Mouse (Mus musculus) gastrocnemius, adult 2 months (tissue): ENCODE measurements around the gene Rtl9. TPM values are rescaled to one million over a fixed set of nuclear protein-coding genes. Genes with fewer than 3 reads are reported as not detected.

Source experiments
- DNase-seq: peaks from one replicate; pipeline ENCODE4 v3.0.0; 2022
- H3K27ac ChIP-seq: fragments of 200-600 bp; 2 replicates; pipeline ENCODE4 v1.8.1; 2022; ENCODE audit warnings: mild to moderate bottlenecking
- H3K4me3 ChIP-seq: fragments of 200-600 bp; 2 replicates; pipeline ENCODE4 v1.8.1; 2022; ENCODE audit warnings: mild to moderate bottlenecking, moderate library complexity
- CTCF ChIP-seq: fragments of 200-600 bp; IDR thresholded peaks from 2 replicates; pipeline ENCODE4 v1.8.1; 2022; ENCODE audit warnings: antibody characterized with exemption, mild to moderate bottlenecking, moderate library complexity
- intact Hi-C: fragments of 180-260 bp; cut with DNase I; formaldehyde crosslinking; loops from one replicate; pipeline ENCODE4 v1.15.1; 2025
- long read RNA-seq, 2 experiments: library from polyadenylated mRNA; stranded (forward); transcript quantifications; one replicate each; pipeline ENCODE4 v2.0.0; 2021
- total RNA-seq, 2 experiments: library from RNA; stranded (reverse); gene quantifications; 2 replicates each; pipeline ENCODE4 v1.2.3; 2021

Rtl9 gene
- under 1 TPM; 0.10 to 0.36 TPM for total RNA-seq
- long read RNA-seq, experiment 1, result 0 reads
- long read RNA-seq, experiment 2, result 0 reads

GRCm38 (mm10) chrX:143099044-143099754, at the start of gene Rtl9:
Gene Rtl9 (plus strand): TSS chrX:143099594.
- Histone ChIP-seq H3K4me3 (no peak within 1 kb of the TSS), H3K27ac (no peak within 1 kb of the TSS)
- DNase-seq, result no peak
- intact Hi-C loops, result loop anchor here (10.0 kb wide), 1 partner anchor 566 kb away; no protein-coding TSS in a partner anchor
- TF ChIP-seq CTCF, result peak; percentile 69

DNA sequence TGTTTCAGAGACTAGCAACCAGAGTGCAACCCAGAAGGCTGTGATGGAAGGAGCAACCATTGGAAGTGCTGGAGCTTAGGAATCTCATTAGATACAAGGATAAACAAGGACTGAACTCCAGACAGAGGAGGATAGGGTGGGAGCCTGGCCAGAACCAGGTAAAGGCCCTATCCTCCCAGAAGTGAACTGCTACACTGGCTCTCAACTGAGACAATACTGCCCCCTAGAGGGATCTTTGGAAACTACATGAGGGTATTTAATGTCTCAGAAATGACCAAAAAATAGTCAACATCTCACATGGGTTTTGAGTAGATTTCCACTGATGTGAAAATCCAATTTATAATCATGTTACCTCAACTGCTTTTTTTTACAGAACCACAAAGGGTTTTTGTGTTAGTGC, 47.9 kb upstream of the Rtl9 start:
- no peak for DNase-seq
- Histone ChIP-seq H3K27ac (no peak overlapping the region), H3K4me3 (no peak overlapping the region)
- peak; percentile 76 for TF ChIP-seq CTCF
- intact Hi-C loops, result loop anchor here (2.0 to 10.0 kb wide), 2 partner anchors 231 to 497 kb away; no protein-coding TSS in a partner anchor

- no peak for TF ChIP-seq CTCF
Measured at GRCm38 (mm10) chrX:143051921-143052320, 47.5 kb upstream of the Rtl9 start.

DNA sequence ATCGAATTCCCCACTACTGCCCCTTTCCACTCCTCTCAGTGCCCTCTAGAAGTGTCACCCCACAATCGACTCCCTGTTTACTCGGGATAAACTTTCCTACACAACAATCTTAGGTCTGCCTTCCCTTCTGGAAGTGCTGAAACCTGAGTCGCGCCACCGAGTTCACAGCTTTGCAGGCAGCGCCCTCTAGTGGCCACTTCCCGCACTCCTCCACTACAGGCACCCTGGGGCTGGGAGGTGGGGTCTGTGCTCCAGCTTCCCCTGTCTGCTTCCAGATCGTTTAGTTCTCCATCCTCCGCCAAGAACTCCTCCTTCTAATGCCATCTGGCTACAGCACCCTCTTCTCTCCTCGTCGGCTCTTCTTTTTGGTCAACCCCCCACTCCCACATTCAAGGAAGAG, 40.6 kb upstream of the Rtl9 start:
- intact Hi-C loops, result loop anchor here (10.0 kb wide), 1 partner anchor 504 kb away; no protein-coding TSS in a partner anchor
- H3K4me3 ChIP-seq, result peak overlapping the region; percentile 59
- peak; percentile 82 for DNase-seq
- peak; percentile 90 for TF ChIP-seq CTCF
- peak overlapping the region; percentile 46; the same call in 1 of the 2 replicates for H3K27ac ChIP-seq

More at GRCm38 (mm10) chrX:143051921-143052320, 47.5 kb upstream of the Rtl9 start:
- H3K4me3 ChIP-seq, result no peak overlapping the region
- H3K27ac ChIP-seq, result no peak overlapping the region
- DNase-seq, result no peak
- intact Hi-C loops, result loop anchor here (2.0 to 10.0 kb wide), 2 partner anchors 231 to 497 kb away; no protein-coding TSS in a partner anchor

DNA sequence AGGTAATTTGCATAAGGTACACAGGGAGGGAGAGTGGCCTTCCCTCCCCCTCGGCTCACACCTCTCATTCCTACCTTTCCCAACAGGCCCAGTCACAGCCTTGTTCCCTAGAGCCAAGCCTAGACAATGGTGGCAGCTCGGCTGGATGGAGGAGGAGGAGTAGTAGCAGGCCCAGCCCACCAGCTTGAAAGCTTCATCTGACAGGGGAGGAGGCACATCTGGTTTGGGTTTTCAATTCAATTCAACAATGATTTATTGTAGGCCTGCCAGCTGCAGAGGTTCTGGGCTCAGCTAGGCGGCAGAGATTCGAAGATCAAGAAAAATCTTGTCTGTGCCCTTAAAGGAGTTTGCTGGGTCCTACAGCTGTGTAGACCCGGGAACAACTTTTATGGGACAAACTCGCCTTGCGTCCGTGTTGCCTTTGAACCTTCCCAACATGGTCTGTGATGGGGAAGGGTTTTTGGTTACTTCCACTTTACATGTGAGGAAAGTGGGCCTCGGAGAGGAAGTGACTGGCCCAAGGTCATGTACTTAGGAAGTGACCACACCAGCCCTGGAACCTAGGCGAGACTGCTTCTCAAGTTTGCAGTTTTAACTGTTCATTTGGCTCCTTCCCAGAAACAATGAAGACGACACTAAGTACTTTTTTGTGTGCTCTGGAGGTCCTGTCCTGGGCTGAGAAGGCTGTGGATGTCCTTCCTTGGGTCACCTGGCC, 36.6 kb upstream of the Rtl9 start:
- intact Hi-C loops, result no loop called here
- Histone ChIP-seq H3K27ac (no peak overlapping the region), H3K4me3 (no peak overlapping the region)
- TF ChIP-seq CTCF, result no peak
- DNase-seq, result no peak

- H3K4me3 ChIP-seq, result no peak overlapping the region
- no peak overlapping the region for H3K27ac ChIP-seq
- TF ChIP-seq CTCF, result no peak
- DNase-seq, result peak; percentile 22
- intact Hi-C loops, result no loop called here
Measured at GRCm38 (mm10) chrX:143063780-143064179, 35.6 kb upstream of the Rtl9 start.

GRCm38 (mm10) chrX:143064288-143064687, 35.1 kb upstream of the Rtl9 start:
- H3K27ac ChIP-seq, result no peak overlapping the region
- DNase-seq, result no peak
- no peak for TF ChIP-seq CTCF
- H3K4me3 ChIP-seq, result no peak overlapping the region
- intact Hi-C loops, result no loop called here

GRCm38 (mm10) chrX:143066320-143067114, 32.9 kb upstream of the Rtl9 start:
- H3K4me3 ChIP-seq, result 0 out of 2 replicates have a peak overlapping the region, but pooled peaks have one; percentile 9
- peak overlapping the region; percentile 70 for H3K27ac ChIP-seq
- peak; percentile 69 for DNase-seq
- no peak for TF ChIP-seq CTCF
- intact Hi-C loops, result no loop called here

DNA sequence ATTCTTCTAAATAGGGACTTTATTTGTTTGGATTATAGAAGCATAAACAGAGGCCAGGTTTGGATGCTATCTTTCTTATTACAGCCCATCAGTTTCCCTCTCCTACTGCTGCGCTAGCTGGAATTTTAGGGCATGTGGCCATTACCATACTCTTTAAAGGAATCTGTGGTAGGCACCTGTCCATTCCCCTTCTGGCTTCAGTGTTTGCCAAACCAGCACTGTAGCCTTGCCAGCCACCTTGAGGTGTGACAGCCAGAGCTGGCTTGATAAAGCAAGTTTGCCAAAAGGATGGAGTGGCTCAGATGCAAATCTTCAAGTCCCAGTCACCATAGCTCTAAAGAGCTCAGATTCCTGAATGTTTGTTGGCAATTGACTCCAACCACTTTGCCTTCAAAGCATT, 32.3 kb upstream of the Rtl9 start:
- no peak for TF ChIP-seq CTCF
- H3K27ac ChIP-seq, result peak overlapping the region; percentile 70
- DNase-seq, result peak; percentile 25
- H3K4me3 ChIP-seq, result no peak overlapping the region; the same call in 1 of the 2 replicates
- intact Hi-C loops, result no loop called here

DNA sequence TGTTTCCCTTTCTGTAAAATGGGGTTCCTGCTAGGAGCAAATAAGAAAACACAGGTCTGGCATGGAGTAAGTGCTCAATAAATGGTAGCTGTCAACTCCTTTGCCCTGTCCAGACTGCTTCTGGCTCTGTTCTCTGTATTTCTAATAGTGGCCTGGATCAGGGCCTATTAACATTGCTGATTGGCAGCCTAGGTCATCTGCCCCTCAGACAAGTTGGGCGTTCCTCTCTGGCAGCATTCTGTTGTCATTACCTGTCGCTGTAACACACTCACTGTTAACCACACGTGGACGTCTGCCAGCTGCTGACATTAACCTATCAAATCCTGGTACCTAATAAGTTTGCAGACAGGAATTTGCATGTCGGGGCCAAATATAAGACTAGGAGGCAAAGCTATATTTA, 31.8 kb upstream of the Rtl9 start:
- no peak overlapping the region for H3K4me3 ChIP-seq
- DNase-seq, result peak; percentile 39
- intact Hi-C loops, result no loop called here
- no peak for TF ChIP-seq CTCF
- peak overlapping the region; percentile 70 for H3K27ac ChIP-seq

GRCm38 (mm10) chrX:143080458-143081336, 18.7 kb upstream of the Rtl9 start:
- peak; percentile 26 for DNase-seq
- Histone ChIP-seq H3K4me3 (peak overlapping the region; percentile 57), H3K27ac (peak overlapping the region; percentile 48; the same call in 1 of the 2 replicates)
- TF ChIP-seq CTCF, result no peak
- intact Hi-C loops, result no loop called here

- TF ChIP-seq CTCF, result no peak
- no peak for DNase-seq
- Histone ChIP-seq H3K27ac (0 out of 2 replicates have a peak overlapping the region, but pooled peaks have one; percentile 5), H3K4me3 (no peak overlapping the region)
- intact Hi-C loops, result no loop called here
Measured at GRCm38 (mm10) chrX:143082732-143083131, 16.7 kb upstream of the Rtl9 start.
